Mouse (Mus musculus): ENCODE data around the gene Aprt.

The Aprt gene

GRCm38 (mm10) chr8:122537033-122537432, 39.7 kb downstream of the Aprt start:
- no peak for DNase-seq (ENCODE audit: low read depth, low spot score)

- DNase-seq (ENCODE audit: low read depth, low spot score), result no peak
These were observed 45.4 kb downstream of the Aprt start for GRCm38 (mm10) chr8:122531312-122531711.

- no peak for DNase-seq (ENCODE audit: low read depth, low spot score)
These were observed 47.5 kb downstream of the Aprt start for GRCm38 (mm10) chr8:122529159-122529558.

- DNase-seq (ENCODE audit: low read depth, low spot score), result no peak
These were observed 48.8 kb downstream of the Aprt start for GRCm38 (mm10) chr8:122527937-122528336.

GRCm38 (mm10) chr8:122526526-122527170, 50.1 kb downstream of the Aprt start:
- no peak for DNase-seq (ENCODE audit: low read depth, low spot score)

- DNase-seq (ENCODE audit: low read depth, low spot score), result no peak
These were observed 50.6 kb downstream of the Aprt start for GRCm38 (mm10) chr8:122526084-122526483.

- DNase-seq (ENCODE audit: low read depth, low spot score), result no peak
These were observed 51.7 kb downstream of the Aprt start for GRCm38 (mm10) chr8:122525004-122525403.
